Mouse (Mus musculus): ENCODE data around the gene Batf2.

Gene Batf2

GRCm38 (mm10) chr19:6140678-6141393 lies at the start of gene Batf2:
Gene Batf2, plus strand, starts transcription at chr19:6140983.
- in situ Hi-C loops (cut with MboI; ENCODE audit: low sequenced_read_pairs) = no loop called here

- in situ Hi-C loops (cut with MboI; ENCODE audit: low sequenced_read_pairs) = no loop called here
Measured at GRCm38 (mm10) chr19:6094119-6094518, 46.7 kb upstream of the Batf2 start, which contains the start of gene AC131692.1. Gene AC131692.1, plus strand, starts transcription at chr19:6094419.

- in situ Hi-C loops (cut with MboI; ENCODE audit: low sequenced_read_pairs) = no loop called here
Measured at GRCm38 (mm10) chr19:6097847-6098246, 42.9 kb upstream of the Batf2 start.

DNA sequence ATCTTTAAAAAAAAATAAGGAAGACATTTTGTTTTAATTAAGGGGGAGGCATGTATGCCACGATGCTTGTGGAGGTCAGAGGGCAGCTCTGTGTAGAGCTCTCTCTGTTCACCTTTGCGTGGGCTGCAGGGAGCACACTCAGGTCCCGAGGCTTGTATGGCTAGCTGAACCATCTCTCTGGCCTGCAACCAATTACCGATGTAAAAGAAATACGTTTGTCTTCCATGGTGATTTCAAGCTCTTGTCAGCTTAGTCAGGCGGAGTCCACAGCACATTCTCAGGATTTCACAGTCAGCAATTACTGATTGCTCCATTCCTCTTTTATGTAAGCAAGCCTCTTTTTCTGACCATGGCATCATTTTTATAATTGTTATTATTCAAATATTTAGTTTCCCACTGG lies 39.6 kb upstream of the Batf2 start:
- in situ Hi-C loops (cut with MboI; ENCODE audit: low sequenced_read_pairs) = no loop called here

GRCm38 (mm10) chr19:6102169-6102853 lies 38.5 kb upstream of the Batf2 start:
- in situ Hi-C loops (cut with MboI; ENCODE audit: low sequenced_read_pairs) = no loop called here

GRCm38 (mm10) chr19:6104476-6104875 lies 36.3 kb upstream of the Batf2 start:
- in situ Hi-C loops (cut with MboI; ENCODE audit: low sequenced_read_pairs) = no loop called here

DNA sequence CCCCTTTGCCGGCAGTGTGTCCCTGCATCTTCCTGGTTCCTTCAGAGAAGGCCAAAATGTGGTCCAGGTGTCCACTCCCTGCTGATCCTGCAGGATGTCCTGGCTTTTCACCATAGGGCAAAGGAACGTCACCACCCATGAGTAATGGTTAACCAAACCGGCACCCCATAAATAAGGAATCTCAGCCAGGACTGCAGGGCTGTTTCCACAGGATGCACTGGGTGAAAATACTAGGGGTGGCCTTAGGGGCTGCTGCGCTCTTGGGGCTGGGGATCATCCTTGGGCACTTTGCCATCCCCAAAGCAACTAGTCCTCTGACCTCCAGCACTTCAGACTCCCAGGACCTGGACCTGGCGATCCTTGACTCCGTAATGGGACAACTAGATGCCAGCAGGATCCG lies 35.2 kb upstream of the Batf2 start, which contains the start of gene Naaladl1:
Gene Naaladl1, plus strand, starts transcription at position 197 of the 400 bp plus-strand sequence.
- in situ Hi-C loops (cut with MboI; ENCODE audit: low sequenced_read_pairs) = no loop called here

GRCm38 (mm10) chr19:6113116-6113515 lies 27.7 kb upstream of the Batf2 start:
- in situ Hi-C loops (cut with MboI; ENCODE audit: low sequenced_read_pairs) = no loop called here

DNA sequence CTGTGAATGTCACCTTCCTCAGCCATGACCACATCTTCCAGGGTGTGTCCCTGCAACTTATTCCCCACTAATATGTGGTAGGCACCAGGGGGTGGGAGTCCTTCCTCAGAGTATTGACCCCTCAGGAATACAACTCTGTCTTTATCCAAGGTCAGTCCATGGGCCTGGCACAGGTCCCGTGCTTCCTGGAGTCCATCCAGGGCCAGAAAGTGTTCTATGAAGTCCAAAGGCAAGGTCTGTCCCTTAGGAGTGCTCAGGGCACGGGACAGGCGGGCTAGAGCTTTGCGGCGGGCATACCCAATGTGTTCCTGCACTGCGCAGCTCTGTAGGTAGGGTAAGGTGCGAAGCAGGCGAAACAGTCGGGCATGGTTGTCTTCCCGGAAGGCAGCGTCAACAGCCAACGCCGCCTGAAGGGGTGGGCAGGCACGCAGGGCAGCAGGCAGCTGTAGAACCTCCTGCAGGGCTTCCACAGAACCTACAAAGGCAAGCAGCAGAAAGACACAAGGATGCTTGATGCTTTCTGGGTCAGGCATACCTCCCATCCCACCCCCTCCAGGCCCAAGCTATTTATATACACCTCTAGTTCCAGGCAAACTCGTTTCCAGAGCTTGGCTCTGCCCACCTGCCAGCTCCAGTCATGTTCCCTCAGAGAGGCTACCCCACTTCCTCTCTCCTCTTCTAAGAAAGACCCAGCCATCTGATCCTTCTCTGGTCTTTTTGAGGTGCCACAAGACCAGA lies 24.5 kb upstream of the Batf2 start:
- in situ Hi-C loops (cut with MboI; ENCODE audit: low sequenced_read_pairs) = no loop called here

- in situ Hi-C loops (cut with MboI; ENCODE audit: low sequenced_read_pairs) = no loop called here
Measured at GRCm38 (mm10) chr19:6117346-6117985, 23.3 kb upstream of the Batf2 start.

- in situ Hi-C loops (cut with MboI; ENCODE audit: low sequenced_read_pairs) = no loop called here
Measured at GRCm38 (mm10) chr19:6117986-6118676, 22.7 kb upstream of the Batf2 start, which contains the start of gene Sac3d1. Gene Sac3d1, minus strand, starts transcription at chr19:6118650.

GRCm38 (mm10) chr19:6118677-6119185 lies 22.1 kb upstream of the Batf2 start:
- in situ Hi-C loops (cut with MboI; ENCODE audit: low sequenced_read_pairs) = no loop called here

GRCm38 (mm10) chr19:6121761-6122160 lies 19.0 kb upstream of the Batf2 start:
- in situ Hi-C loops (cut with MboI; ENCODE audit: low sequenced_read_pairs) = loop anchor here (10.0 kb wide), 1 partner anchor 157 kb away; the partner anchor contains the start of gene Pola2

DNA sequence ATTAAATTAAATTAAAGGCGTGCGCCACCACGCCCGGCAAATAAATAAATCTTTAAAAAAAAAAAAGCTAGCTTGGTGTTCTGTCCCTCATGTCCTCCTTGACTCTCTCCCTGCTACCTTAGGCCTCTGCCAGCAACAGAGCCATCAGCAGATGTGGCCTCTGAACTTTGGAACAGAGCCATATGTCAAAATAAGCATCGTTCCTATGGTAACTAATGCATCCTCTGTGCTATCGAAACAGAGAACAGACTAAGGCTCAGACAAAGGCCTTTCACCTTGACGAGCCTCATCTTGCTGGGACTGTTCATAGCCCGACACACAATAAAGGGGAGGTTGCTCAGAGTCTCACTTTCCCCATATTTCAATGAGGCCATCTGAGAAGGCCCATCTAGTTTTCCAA lies 17.5 kb upstream of the Batf2 start:
- in situ Hi-C loops (cut with MboI; ENCODE audit: low sequenced_read_pairs) = loop anchor here (10.0 kb wide), 1 partner anchor 159 kb away; the partner anchor contains the start of gene Pola2

DNA sequence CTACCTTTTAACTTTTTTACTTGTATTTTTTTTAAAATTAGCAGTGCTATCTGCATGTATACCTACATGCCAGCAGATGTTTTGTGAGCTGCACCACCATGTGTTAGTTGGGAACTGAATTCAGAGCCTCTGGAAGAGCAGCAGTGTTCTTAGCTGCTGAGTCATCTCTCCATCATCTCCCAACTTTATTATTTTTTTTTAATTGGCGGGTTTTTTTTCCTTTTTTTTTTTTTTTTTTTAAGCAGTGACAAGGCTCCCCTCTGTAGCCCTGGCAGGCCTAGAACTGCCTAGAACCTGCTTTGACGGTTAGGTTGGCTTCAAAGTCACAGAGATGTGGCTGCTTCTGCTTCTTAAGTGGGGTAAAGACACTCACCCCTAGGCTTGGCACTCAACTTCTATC lies 15.9 kb upstream of the Batf2 start:
- in situ Hi-C loops (cut with MboI; ENCODE audit: low sequenced_read_pairs) = loop anchor here (10.0 kb wide), 1 partner anchor 160 kb away; the partner anchor contains the start of gene Pola2

- in situ Hi-C loops (cut with MboI; ENCODE audit: low sequenced_read_pairs) = loop anchor here (10.0 kb wide), 1 partner anchor 161 kb away; the partner anchor contains the start of gene Pola2
Measured at GRCm38 (mm10) chr19:6126289-6126688, 14.5 kb upstream of the Batf2 start.

GRCm38 (mm10) chr19:6126789-6127580 lies 13.8 kb upstream of the Batf2 start:
- in situ Hi-C loops (cut with MboI; ENCODE audit: low sequenced_read_pairs) = loop anchor here (10.0 kb wide), 1 partner anchor 162 kb away; the partner anchor contains the start of gene Pola2

- in situ Hi-C loops (cut with MboI; ENCODE audit: low sequenced_read_pairs) = loop anchor here (10.0 kb wide), 1 partner anchor 163 kb away; the partner anchor contains the start of gene Pola2
Measured at GRCm38 (mm10) chr19:6127760-6128341, 12.9 kb upstream of the Batf2 start, which contains the start of gene Snx15. Gene Snx15, minus strand, starts transcription at chr19:6128304.
